Mouse (Mus musculus) adrenal gland, adult 18-20 months (tissue): Measurements from ENCODE around the gene Sptlc2. TPM values are rescaled to one million over a fixed set of nuclear protein-coding genes. Genes with fewer than 3 reads are reported as not detected.

Experiments
- DNase-seq, 2 experiments: peaks; one replicate each; pipeline ENCODE4 v3.0.0; 2021 to 2022; ENCODE audit warnings: low spot score in 2 of 2
- total RNA-seq, 2 experiments: library from RNA; stranded (reverse); gene quantifications; 1 replicate in 1 of 2; 2 replicates in 1 of 2; pipeline ENCODE4 v1.2.3; 2021

The Sptlc2 gene
- total RNA-seq, 2 experiments from 2014 or later, result 124 to 260 TPM

GRCm38 (mm10) chr12:87397811-87398417 is 9.8 kb upstream of the Sptlc2 start:
- no peak for DNase-seq

GRCm38 (mm10) chr12:87397126-87397525 is 9.0 kb upstream of the Sptlc2 start:
- DNase-seq, result no peak

GRCm38 (mm10) chr12:87394316-87394715 is 6.2 kb upstream of the Sptlc2 start:
- no peak for DNase-seq

- DNase-seq, result no peak
Measured at GRCm38 (mm10) chr12:87393447-87394145, 5.4 kb upstream of the Sptlc2 start.

GRCm38 (mm10) chr12:87391355-87391754 is 3.2 kb upstream of the Sptlc2 start:
- no peak for DNase-seq

- DNase-seq, result no peak
Measured at GRCm38 (mm10) chr12:87389231-87389630, 1.1 kb upstream of the Sptlc2 start.

- DNase-seq, result peak in 1 of 2 experiments; percentile 46
Measured at GRCm38 (mm10) chr12:87387171-87388121, 709 bp downstream of the Sptlc2 start.

- no peak for DNase-seq
Measured at GRCm38 (mm10) chr12:87385051-87385450, 3.1 kb downstream of the Sptlc2 start.

GRCm38 (mm10) chr12:87381380-87381682 is 6.8 kb downstream of the Sptlc2 start:
- no peak for DNase-seq

GRCm38 (mm10) chr12:87380586-87381379 is 7.4 kb downstream of the Sptlc2 start:
- DNase-seq, result no peak

GRCm38 (mm10) chr12:87379496-87379895 is 8.7 kb downstream of the Sptlc2 start:
- DNase-seq, result no peak

- no peak for DNase-seq
Measured at GRCm38 (mm10) chr12:87374159-87374558, 14.0 kb downstream of the Sptlc2 start.

- no peak for DNase-seq
Measured at GRCm38 (mm10) chr12:87369319-87369718, 18.8 kb downstream of the Sptlc2 start.

GRCm38 (mm10) chr12:87368092-87368491 is 20.1 kb downstream of the Sptlc2 start:
- no peak for DNase-seq

- DNase-seq, result no peak
Measured at GRCm38 (mm10) chr12:87365676-87366075, 22.5 kb downstream of the Sptlc2 start.

GRCm38 (mm10) chr12:87362111-87362510 is 26.0 kb downstream of the Sptlc2 start:
- DNase-seq, result no peak

- DNase-seq, result no peak
Measured at GRCm38 (mm10) chr12:87348029-87348428, 40.1 kb downstream of the Sptlc2 start.

GRCm38 (mm10) chr12:87347511-87347910 is 40.6 kb downstream of the Sptlc2 start:
- DNase-seq, result no peak

- no peak for DNase-seq
Measured at GRCm38 (mm10) chr12:87343084-87343605, 45.0 kb downstream of the Sptlc2 start.

GRCm38 (mm10) chr12:87338082-87338481 is 50.1 kb downstream of the Sptlc2 start:
- DNase-seq, result no peak

- DNase-seq, result no peak
Measured at GRCm38 (mm10) chr12:87334886-87335285, 53.3 kb downstream of the Sptlc2 start.
